Comparison of ENCODE assay signal across 16 mouse cellular contexts in genomic region chr2:93779897-93780208, GRCm38 (mm10). TPM values are rescaled to one million over a fixed set of nuclear protein-coding genes. Genes with fewer than 3 reads are reported as not detected.
DNase-seq lines count a peak whose midpoint lies in the region; ATAC-seq and TF ChIP-seq lines count a peak whose summit lies in the region.
"Had no signal": no experiment of that assay in that cellular context is flagged by ENCODE, and none has a peak within 500 bp of the region (broad histone marks: within the 10 kb centered on the region; RNA-seq: fewer than 3 reads in every experiment).

No protein-coding gene starts in this region.

- no peak for DNase-seq in gastrocnemius, adult 2 months
- no peak for DNase-seq in gastrocnemius, postnatal 14 days
- DNase-seq in lung, embryonic 14.5 days, result no peak
- no peak for DNase-seq in lung, postnatal 4 days
- peak; percentile 48 to 61 for DNase-seq in kidney, postnatal 4 days
- no peak for DNase-seq in left cerebral cortex, postnatal 14 days (ENCODE audit: low spot score in 2 of 2)
- DNase-seq: adrenal gland, postnatal 25 days; cerebellum, adult 11 months; forebrain, postnatal 0 days; heart, postnatal 4 days; lung, adult 2 months; midbrain, embryonic 14.5 days; right cerebral cortex, postnatal 4 days had no signal

- peaks cover 11% of the 10 kb centered on the region; the same call in 1 of the 2 replicates for H3K36me3 ChIP-seq in lung, embryonic 14.5 days (ENCODE audit: insufficient read depth)
- 0 out of 2 replicates have a peak, but pooled peaks cover 6% of the 10 kb centered on the region for H3K36me3 ChIP-seq in neural tube, embryonic 15.5 days

- peak overlapping the region; percentile 39 for H3K4me3 ChIP-seq in gastrocnemius, adult 2 months
- no peak overlapping the region for H3K4me3 ChIP-seq in lung, embryonic 14.5 days (ENCODE audit: low read depth, low read length)
- H3K4me3 ChIP-seq in neural tube, embryonic 15.5 days (replicated peaks), result no peak overlapping the region
- H3K4me3 ChIP-seq: embryonic facial prominence, embryonic 12.5 days had no signal

- H3K4me1 ChIP-seq in lung, embryonic 14.5 days (ENCODE audit: insufficient read depth), result peaks cover 18% of the 10 kb centered on the region
- H3K4me1 ChIP-seq in neural tube, embryonic 15.5 days, result peaks cover 25% of the 10 kb centered on the region

- peak; percentile 50 for ATAC-seq in lung, embryonic 14.5 days (ENCODE audit: insufficient read depth)
- no peak for ATAC-seq in neural tube, embryonic 15.5 days (ENCODE audit: low FRiP score)
- ATAC-seq in granulocyte monocyte progenitor cell, adult 5-6 weeks (replicated peaks; ENCODE audit: poor library complexity, severe bottlenecking), result no peak
- ATAC-seq: forebrain, postnatal 0 days had no signal

- no peak for TF ChIP-seq CTCF in gastrocnemius, adult 2 months (IDR thresholded peaks at IDR 0.05)
- no peak for TF ChIP-seq CTCF in lung, embryonic 14.5 days (IDR thresholded peaks at IDR 0.05; ENCODE audit: low read depth)

- no peaks in the 10 kb centered on the region for H3K9me3 ChIP-seq in lung, embryonic 14.5 days (ENCODE audit: low read depth, low read length)
- H3K9me3 ChIP-seq in neural tube, embryonic 15.5 days (replicated peaks), result no peaks in the 10 kb centered on the region
- H3K9me3 ChIP-seq: embryonic facial prominence, embryonic 12.5 days had no signal

- H3K4me2 ChIP-seq in lung, embryonic 14.5 days, result no peak overlapping the region
- no peak overlapping the region for H3K4me2 ChIP-seq in neural tube, embryonic 15.5 days
- H3K4me2 ChIP-seq: embryonic facial prominence, embryonic 12.5 days had no signal

- H3K27ac ChIP-seq in gastrocnemius, adult 2 months, result peak overlapping the region; percentile 70
- H3K27ac ChIP-seq in lung, embryonic 14.5 days (ENCODE audit: low read depth), result peak overlapping the region; percentile 1; the same call in 1 of the 2 replicates
- peak overlapping the region; percentile 10; the same call in 1 of the 2 replicates for H3K27ac ChIP-seq in neural tube, embryonic 15.5 days (replicated peaks)

- H3K27me3 ChIP-seq in lung, embryonic 14.5 days (ENCODE audit: insufficient read depth, low read length), result no peaks in the 10 kb centered on the region
- H3K27me3 ChIP-seq in neural tube, embryonic 15.5 days (replicated peaks), result no peaks in the 10 kb centered on the region
- H3K27me3 ChIP-seq: embryonic facial prominence, embryonic 12.5 days had no signal

- 27% methylated on average over 6 of the region's 6 CpGs for WGBS in lung, embryonic 14.5 days
- 16% methylated on average over 6 of the region's 6 CpGs for WGBS in neural tube, embryonic 15.5 days

- H3K9ac ChIP-seq in lung, embryonic 14.5 days, result no peak overlapping the region; the same call in 1 of the 2 replicates
- H3K9ac ChIP-seq in neural tube, embryonic 15.5 days (replicated peaks), result no peak overlapping the region
- H3K9ac ChIP-seq: forebrain, postnatal 0 days had no signal

- intact Hi-C loops in gastrocnemius, adult 2 months (cut with DNase I), result no loop called here
- intact Hi-C loops in gastrocnemius, postnatal 14 days (cut with DNase I; ENCODE audit: low total_unique reads), result no loop called here
- intact Hi-C loops in left cerebral cortex, postnatal 14 days (cut with DNase I), result loop anchor here (10.0 kb wide), 1 partner anchor 115 kb away; no protein-coding TSS in a partner anchor

RNA-seq across cellular contexts. Expression of gene Ext2, which starts 42.5 kb away (rescaled TPM):
- 10 to 100 TPM; 39.6 to 41.5 TPM for total RNA-seq in gastrocnemius, adult 2 months (2021)
- 10 to 100 TPM; 33.5 to 37.8 TPM for total RNA-seq in gastrocnemius, postnatal 14 days (2021)
- polyA plus RNA-seq in lung, embryonic 14.5 days (2014; fragmentation: Nextera tagmentation; extraction: Ambion mirVana), result 138 and 140 TPM in 2 replicates
- polyA plus RNA-seq in neural tube, embryonic 15.5 days (2015; fragmentation: Nextera tagmentation; extraction: Ambion mirVana), result 69.7 and 77.0 TPM in 2 replicates
- 10 to 100 TPM; 53.6 to 55.7 TPM for total RNA-seq in left cerebral cortex, postnatal 14 days (2021)
- 35.6 and 40.9 TPM in 2 replicates for total RNA-seq in granulocyte monocyte progenitor cell, adult 5-6 weeks (2014; fragmentation: Nextera tagmentation)
- 26.2 and 38.6 TPM in 2 replicates for total RNA-seq in granulocyte monocyte progenitor cell, adult 5-6 weeks (2017)

Comparison
In these comparisons a context has a peak if more than half of its experiments do, and no peak if none do; other contexts are left out.
1. DNase-seq: peak in kidney, postnatal 4 days (2 of 2); none in gastrocnemius, adult 2 months (single experiment), gastrocnemius, postnatal 14 days (single experiment), lung, embryonic 14.5 days (single experiment), lung, postnatal 4 days (0 of 2) and left cerebral cortex, postnatal 14 days (0 of 2).
2. H3K27ac ChIP-seq: peak in every context shown above with its lines; median percentile 70 in gastrocnemius, adult 2 months; 10 in neural tube, embryonic 15.5 days; 1 in lung, embryonic 14.5 days.